Mouse (Mus musculus) brain, embryonic 14.5 days (tissue): Measurements from ENCODE around the gene Stub1.
A peak's percentile ranks its signal among the peaks of the same experiment; 100 is the strongest.

Source experiments
- CTCF ChIP-seq: fragments of 200-500 bp; IDR thresholded peaks from 2 replicates; pipeline ENCODE4 v1.5.1; 2012; ENCODE audit warnings: inconsistent platforms, mild to moderate bottlenecking, moderate library complexity, borderline replicate concordance; ENCODE audit not compliant: insufficient read depth, insufficient read length; ENCODE audit errors: extremely low read depth
- POLR2A ChIP-seq: fragments of 200-500 bp; IDR thresholded peaks from 2 replicates; pipeline ENCODE4 v1.6.1; 2012; ENCODE audit warnings: mild to moderate bottlenecking, inconsistent platforms, borderline replicate concordance; ENCODE audit not compliant: poor library complexity, insufficient read depth, insufficient read length, severe bottlenecking; ENCODE audit errors: extremely low read depth

DNA sequence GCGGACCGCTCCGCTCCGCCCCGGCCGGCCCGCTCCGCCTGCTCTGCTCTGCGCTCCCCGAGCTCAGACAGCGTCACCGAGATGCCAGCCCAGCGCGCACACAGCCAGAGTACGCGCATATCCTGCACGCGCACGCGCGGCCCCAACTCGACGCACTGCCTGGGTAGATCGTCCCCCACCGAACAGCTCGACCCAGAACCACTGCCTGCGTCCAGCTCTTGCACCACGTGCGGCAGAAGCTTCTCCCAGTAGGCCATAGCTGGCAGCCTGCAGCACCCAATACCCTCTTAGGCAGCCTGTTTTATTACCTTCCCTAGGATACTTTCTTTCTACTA, 3.8 kb upstream of the Stub1 start, which contains the start of gene Rhbdl1:
- TF ChIP-seq CTCF, result no peak
- TF ChIP-seq POLR2A, result peak; percentile 66; the same call in 1 of the 2 replicates
